Mouse (Mus musculus) splenic B cell, adult 2 months (primary cell): ENCODE results near the gene Laptm4a.
A peak's percentile ranks its signal among the peaks of the same experiment; 100 is the strongest.

Experiments used
- DNase-seq: peaks from one replicate; pipeline ENCODE4 v3.0.0-alpha.2; 2011; ENCODE audit warnings: low read depth, low spot score
- H3K27me3 ChIP-seq: 2 replicates; pipeline ENCODE4 v1.6.1; 2012; ENCODE audit warnings: mild to moderate bottlenecking, low read length, moderate library complexity, mixed read lengths; ENCODE audit not compliant: control insufficient read depth, poor library complexity, insufficient read depth, severe bottlenecking
- H3K36me3 ChIP-seq: 2 replicates; pipeline ENCODE4 v1.6.1; 2012; ENCODE audit warnings: mild to moderate bottlenecking, low read length, moderate library complexity, mixed read lengths; ENCODE audit not compliant: control insufficient read depth, poor library complexity, insufficient read depth, severe bottlenecking

The Laptm4a gene

GRCm38 (mm10) chr12:8921394-8922368 is at the start of gene Laptm4a:
Gene Laptm4a, plus strand, starts transcription at chr12:8921664.
- 0 out of 2 replicates have a peak, but pooled peaks cover 1% of the 10 kb centered on the region for H3K36me3 ChIP-seq
- DNase-seq = peak; percentile 99
- H3K27me3 ChIP-seq = no peaks in the 10 kb centered on the region

GRCm38 (mm10) chr12:8875583-8875982 is 45.9 kb upstream of the Laptm4a start:
- Histone ChIP-seq H3K36me3 (no peaks in the 10 kb centered on the region), H3K27me3 (no peaks in the 10 kb centered on the region)
- no peak for DNase-seq

GRCm38 (mm10) chr12:8876865-8877264 is 44.6 kb upstream of the Laptm4a start:
- no peaks in the 10 kb centered on the region for H3K36me3 ChIP-seq
- DNase-seq = no peak
- H3K27me3 ChIP-seq = no peaks in the 10 kb centered on the region

GRCm38 (mm10) chr12:8877413-8877812 is 44.1 kb upstream of the Laptm4a start:
- H3K36me3 ChIP-seq = no peaks in the 10 kb centered on the region
- no peaks in the 10 kb centered on the region for H3K27me3 ChIP-seq
- no peak for DNase-seq

- Histone ChIP-seq H3K36me3 (no peaks in the 10 kb centered on the region), H3K27me3 (no peaks in the 10 kb centered on the region)
- no peak for DNase-seq
Observed at GRCm38 (mm10) chr12:8878752-8879151, 42.7 kb upstream of the Laptm4a start.

- H3K27me3 ChIP-seq = no peaks in the 10 kb centered on the region
- no peak for DNase-seq
- H3K36me3 ChIP-seq = no peaks in the 10 kb centered on the region
Observed at GRCm38 (mm10) chr12:8879389-8879788, 42.1 kb upstream of the Laptm4a start.

- H3K36me3 ChIP-seq = no peaks in the 10 kb centered on the region
- peak; percentile 59 for DNase-seq
- H3K27me3 ChIP-seq = no peaks in the 10 kb centered on the region
Observed at GRCm38 (mm10) chr12:8881736-8882135, 39.7 kb upstream of the Laptm4a start.

GRCm38 (mm10) chr12:8882376-8882775 is 39.1 kb upstream of the Laptm4a start:
- Histone ChIP-seq H3K27me3 (no peaks in the 10 kb centered on the region), H3K36me3 (no peaks in the 10 kb centered on the region)
- DNase-seq = no peak

GRCm38 (mm10) chr12:8884426-8885145 is 36.9 kb upstream of the Laptm4a start:
- no peak for DNase-seq
- Histone ChIP-seq H3K27me3 (no peaks in the 10 kb centered on the region), H3K36me3 (no peaks in the 10 kb centered on the region)

GRCm38 (mm10) chr12:8885146-8885543 is 36.3 kb upstream of the Laptm4a start:
- H3K27me3 ChIP-seq = no peaks in the 10 kb centered on the region
- no peaks in the 10 kb centered on the region for H3K36me3 ChIP-seq
- no peak for DNase-seq

- Histone ChIP-seq H3K36me3 (no peaks in the 10 kb centered on the region), H3K27me3 (no peaks in the 10 kb centered on the region)
- DNase-seq = no peak
Observed at GRCm38 (mm10) chr12:8885950-8886349, 35.5 kb upstream of the Laptm4a start.

GRCm38 (mm10) chr12:8888445-8888844 is 33.0 kb upstream of the Laptm4a start:
- no peaks in the 10 kb centered on the region for H3K36me3 ChIP-seq
- DNase-seq = no peak
- H3K27me3 ChIP-seq = no peaks in the 10 kb centered on the region

- Histone ChIP-seq H3K36me3 (no peaks in the 10 kb centered on the region), H3K27me3 (no peaks in the 10 kb centered on the region)
- peak; percentile 87 for DNase-seq
Observed at GRCm38 (mm10) chr12:8889117-8889665, 32.3 kb upstream of the Laptm4a start.

GRCm38 (mm10) chr12:8892876-8893532 is 28.5 kb upstream of the Laptm4a start:
- DNase-seq = no peak
- no peaks in the 10 kb centered on the region for H3K27me3 ChIP-seq
- no peaks in the 10 kb centered on the region for H3K36me3 ChIP-seq
